Mouse (Mus musculus): ENCODE results near the gene Gm2237.
"Not testable (repeated sequence)": the region's sequence is repeated elsewhere in the genome, so short reads cannot be mapped to it uniquely, and the experiment has no call there.

GRCm38 (mm10) chr14:19602481-19602880 lies 17.5 kb upstream of the Gm2237 start, which contains the start of gene Gm5458:
- not testable (repeated sequence) for TF ChIP-seq CTCF (IDR thresholded peaks at IDR 0.05; ENCODE audit: control insufficient read depth, insufficient read depth, low read length); POLR2A (IDR thresholded peaks at IDR 0.05; ENCODE audit: borderline replicate concordance, control insufficient read depth, low read depth, low read length)
